Mouse (Mus musculus) liver, embryonic 14.5 days (tissue): Measurements from ENCODE around the gene Egfl7.

Experiments used
- CTCF ChIP-seq: IDR thresholded peaks from 2 replicates; pipeline ENCODE4 v1.5.1; 2016; ENCODE audit warnings: antibody characterized with exemption, low read depth, control low read depth
- EP300 ChIP-seq: IDR thresholded peaks from 2 replicates; pipeline ENCODE4 v1.6.1; 2016; ENCODE audit warnings: antibody characterized with exemption, low read depth

DNA sequence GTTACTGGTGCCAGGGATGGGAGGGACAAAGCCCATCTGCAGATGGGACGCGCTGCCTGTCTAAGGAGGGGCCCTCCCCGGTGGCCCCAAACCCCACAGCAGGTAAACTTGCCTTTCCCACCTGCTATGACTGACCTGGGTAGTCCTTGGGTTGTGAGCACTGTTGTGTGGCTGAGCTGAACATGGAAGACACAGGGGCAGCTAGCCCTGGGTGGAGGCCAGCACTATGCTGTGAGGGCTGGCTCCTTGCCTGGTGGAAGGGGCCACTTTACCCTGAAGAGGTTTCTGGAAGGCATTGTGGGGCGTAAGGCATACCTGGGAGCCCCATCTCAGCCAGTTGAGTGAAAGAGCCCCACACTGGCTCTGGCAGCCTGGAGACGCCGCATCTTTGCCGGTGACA lies 11.1 kb downstream of the Egfl7 start:
- TF ChIP-seq EP300 = no peak
- TF ChIP-seq CTCF = no peak
